Mouse (Mus musculus): ENCODE measurements around the gene Nceh1. TPM values are rescaled to one million over a fixed set of nuclear protein-coding genes. Genes with fewer than 3 reads are reported as not detected.

Gene Nceh1
- polyA plus RNA-seq, 1 experiment = 92.6 TPM

GRCm38 (mm10) chr3:27237226-27237625 is 54.5 kb downstream of the Nceh1 start:
- 3% methylated on average over 2 of the region's 2 CpGs for WGBS
- Histone ChIP-seq H3K4me1 (ENCODE audit: control insufficient read depth, insufficient read depth, low read length) (peaks cover 6% of the 10 kb centered on the region; the same call in 1 of the 2 replicates), H3K4me3 (replicated peaks; ENCODE audit: extremely low read depth, low read depth, low read length) (no peak overlapping the region)
- no peak for DNase-seq
- TF ChIP-seq POLR2A (IDR thresholded peaks at IDR 0.05; ENCODE audit: borderline replicate concordance, extremely low read depth, low read depth, low read length) (no peak), CTCF (IDR thresholded peaks at IDR 0.05; ENCODE audit: insufficient read depth, low read length) (peak; percentile 42; the same call in 1 of the 2 replicates)

- no peak overlapping the region for H3K4me3 ChIP-seq (replicated peaks; ENCODE audit: extremely low read depth, low read depth, low read length)
- WGBS = 75% methylated on average over 5 of the region's 5 CpGs
- 0 out of 2 replicates have a peak, but pooled peaks cover 4% of the 10 kb centered on the region for H3K4me1 ChIP-seq (ENCODE audit: control insufficient read depth, insufficient read depth, low read length)
- no peak for DNase-seq
- TF ChIP-seq CTCF (IDR thresholded peaks at IDR 0.05; ENCODE audit: insufficient read depth, low read length) (no peak), POLR2A (IDR thresholded peaks at IDR 0.05; ENCODE audit: borderline replicate concordance, extremely low read depth, low read depth, low read length) (no peak)
These were observed 55.8 kb downstream of the Nceh1 start for GRCm38 (mm10) chr3:27238563-27238962.

GRCm38 (mm10) chr3:27239568-27239967 is 56.8 kb downstream of the Nceh1 start:
- H3K4me1 ChIP-seq (ENCODE audit: control insufficient read depth, insufficient read depth, low read length) = no peaks in the 10 kb centered on the region
- 85% methylated on average over 16 of the region's 16 CpGs for WGBS
- no peak for DNase-seq
- H3K4me3 ChIP-seq (replicated peaks; ENCODE audit: extremely low read depth, low read depth, low read length) = no peak overlapping the region
- TF ChIP-seq CTCF (IDR thresholded peaks at IDR 0.05; ENCODE audit: insufficient read depth, low read length) (no peak), POLR2A (IDR thresholded peaks at IDR 0.05; ENCODE audit: borderline replicate concordance, extremely low read depth, low read depth, low read length) (no peak)

- DNase-seq = no peak
- 93% methylated on average over 9 of the region's 9 CpGs for WGBS
- no peak overlapping the region for H3K4me3 ChIP-seq (replicated peaks; ENCODE audit: extremely low read depth, low read depth, low read length)
- H3K4me1 ChIP-seq (ENCODE audit: control insufficient read depth, insufficient read depth, low read length) = no peaks in the 10 kb centered on the region
- no peak for TF ChIP-seq CTCF (IDR thresholded peaks at IDR 0.05; ENCODE audit: insufficient read depth, low read length)
- no peak for TF ChIP-seq POLR2A (IDR thresholded peaks at IDR 0.05; ENCODE audit: borderline replicate concordance, extremely low read depth, low read depth, low read length)
These were observed 59.1 kb downstream of the Nceh1 start for GRCm38 (mm10) chr3:27241864-27242263.

- TF ChIP-seq CTCF (IDR thresholded peaks at IDR 0.05; ENCODE audit: insufficient read depth, low read length) (no peak), POLR2A (IDR thresholded peaks at IDR 0.05; ENCODE audit: borderline replicate concordance, extremely low read depth, low read depth, low read length) (no peak)
- no peaks in the 10 kb centered on the region for H3K4me1 ChIP-seq (ENCODE audit: control insufficient read depth, insufficient read depth, low read length)
- 87% methylated on average over 2 of the region's 2 CpGs for whole genome bisulfite sequencing
- DNase-seq = no peak
- H3K4me3 ChIP-seq (replicated peaks; ENCODE audit: extremely low read depth, low read depth, low read length) = no peak overlapping the region
These were observed 63.4 kb downstream of the Nceh1 start for GRCm38 (mm10) chr3:27246166-27246565.

- TF ChIP-seq POLR2A (IDR thresholded peaks at IDR 0.05; ENCODE audit: borderline replicate concordance, extremely low read depth, low read depth, low read length) = no peak
- no peak for TF ChIP-seq CTCF (IDR thresholded peaks at IDR 0.05; ENCODE audit: insufficient read depth, low read length)
- no peaks in the 10 kb centered on the region for H3K4me1 ChIP-seq (ENCODE audit: control insufficient read depth, insufficient read depth, low read length)
- WGBS = 87% methylated on average over 1 of the region's 1 CpGs
- DNase-seq = no peak
- no peak overlapping the region for H3K4me3 ChIP-seq (replicated peaks; ENCODE audit: extremely low read depth, low read depth, low read length)
These were observed 65.0 kb downstream of the Nceh1 start for GRCm38 (mm10) chr3:27247785-27248184.

- TF ChIP-seq POLR2A (IDR thresholded peaks at IDR 0.05; ENCODE audit: borderline replicate concordance, extremely low read depth, low read depth, low read length) (no peak), CTCF (IDR thresholded peaks at IDR 0.05; ENCODE audit: insufficient read depth, low read length) (no peak)
- 93% methylated on average over 9 of the region's 9 CpGs for WGBS
- Histone ChIP-seq H3K4me1 (ENCODE audit: control insufficient read depth, insufficient read depth, low read length) (no peaks in the 10 kb centered on the region), H3K4me3 (replicated peaks; ENCODE audit: extremely low read depth, low read depth, low read length) (no peak overlapping the region)
- no peak for DNase-seq
These were observed 66.3 kb downstream of the Nceh1 start for GRCm38 (mm10) chr3:27249030-27249429.

- no peak for TF ChIP-seq POLR2A (IDR thresholded peaks at IDR 0.05; ENCODE audit: borderline replicate concordance, extremely low read depth, low read depth, low read length)
- peak; percentile 47 for TF ChIP-seq CTCF (IDR thresholded peaks at IDR 0.05; ENCODE audit: insufficient read depth, low read length)
- WGBS = 22% methylated on average over 7 of the region's 7 CpGs
These were observed 68.2 kb downstream of the Nceh1 start for GRCm38 (mm10) chr3:27250936-27251335.

GRCm38 (mm10) chr3:27258461-27258860 is 75.7 kb downstream of the Nceh1 start:
- H3K4me3 ChIP-seq (replicated peaks; ENCODE audit: extremely low read depth, low read depth, low read length) = peak overlapping the region; percentile 46
- WGBS = 81% methylated on average over 10 of the region's 10 CpGs
- no peak for DNase-seq
- no peak for TF ChIP-seq POLR2A (IDR thresholded peaks at IDR 0.05; ENCODE audit: borderline replicate concordance, extremely low read depth, low read depth, low read length)
- TF ChIP-seq CTCF (IDR thresholded peaks at IDR 0.05; ENCODE audit: insufficient read depth, low read length) = no peak
- no peaks in the 10 kb centered on the region for H3K4me1 ChIP-seq (ENCODE audit: control insufficient read depth, insufficient read depth, low read length)

More at GRCm38 (mm10) chr3:27250936-27251335, 68.2 kb downstream of the Nceh1 start:
- Histone ChIP-seq H3K4me3 (replicated peaks; ENCODE audit: extremely low read depth, low read depth, low read length) (no peak overlapping the region), H3K4me1 (ENCODE audit: control insufficient read depth, insufficient read depth, low read length) (no peaks in the 10 kb centered on the region)
- DNase-seq = no peak

- H3K4me3 ChIP-seq (replicated peaks; ENCODE audit: extremely low read depth, low read depth, low read length) = no peak overlapping the region
- no peak for DNase-seq
- 95% methylated on average over 2 of the region's 2 CpGs for WGBS
These were observed 77.6 kb downstream of the Nceh1 start for GRCm38 (mm10) chr3:27260393-27260792.

More at GRCm38 (mm10) chr3:27260393-27260792, 77.6 kb downstream of the Nceh1 start:
- no peaks in the 10 kb centered on the region for H3K4me1 ChIP-seq (ENCODE audit: control insufficient read depth, insufficient read depth, low read length)
- TF ChIP-seq POLR2A (IDR thresholded peaks at IDR 0.05; ENCODE audit: borderline replicate concordance, extremely low read depth, low read depth, low read length) = no peak
- TF ChIP-seq CTCF (IDR thresholded peaks at IDR 0.05; ENCODE audit: insufficient read depth, low read length) = no peak

Measured in lung, adult 2 months (tissue).